Mouse (Mus musculus): ENCODE measurements around the gene Olfr1370.
"Not testable (repeated sequence)": the region's sequence is repeated elsewhere in the genome, so short reads cannot be mapped to it uniquely, and the experiment has no call there.

Olfr1370 gene

GRCm38 (mm10) chr13:21074847-21075246 is at the start of gene Olfr1370:
Olfr1370 (minus strand) TSS chr13:21074947.
- no peak for DNase-seq

DNA sequence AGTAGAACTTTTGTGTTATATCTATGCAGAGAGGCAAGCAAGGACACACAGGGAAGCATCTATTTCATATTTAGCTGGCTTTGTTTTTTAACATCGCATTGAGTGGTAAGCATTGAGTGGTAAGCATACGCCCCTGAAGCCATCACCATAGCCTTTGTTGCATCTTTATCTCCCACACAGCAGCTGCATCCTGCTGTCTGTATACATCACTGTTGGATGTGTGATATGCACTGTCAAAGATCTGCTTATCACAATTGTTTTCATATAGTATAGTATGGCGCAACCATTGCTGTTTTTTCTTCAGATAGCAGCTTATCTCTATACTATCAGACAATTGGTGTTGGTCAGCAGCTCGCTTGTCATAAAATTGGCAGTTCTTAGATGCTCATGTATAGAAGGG is 39.4 kb upstream of the Olfr1370 start:
- no peak for DNase-seq

- DNase-seq = not testable (repeated sequence)
Measured at GRCm38 (mm10) chr13:21111183-21111582, 36.4 kb upstream of the Olfr1370 start, which contains the start of gene Olfr1369-ps1. Olfr1369-ps1 (plus strand) TSS chr13:21111483.

GRCm38 (mm10) chr13:21110441-21110840 is 35.7 kb upstream of the Olfr1370 start:
- DNase-seq = no peak

GRCm38 (mm10) chr13:21109759-21110158 is 35.0 kb upstream of the Olfr1370 start:
- no peak for DNase-seq

DNA sequence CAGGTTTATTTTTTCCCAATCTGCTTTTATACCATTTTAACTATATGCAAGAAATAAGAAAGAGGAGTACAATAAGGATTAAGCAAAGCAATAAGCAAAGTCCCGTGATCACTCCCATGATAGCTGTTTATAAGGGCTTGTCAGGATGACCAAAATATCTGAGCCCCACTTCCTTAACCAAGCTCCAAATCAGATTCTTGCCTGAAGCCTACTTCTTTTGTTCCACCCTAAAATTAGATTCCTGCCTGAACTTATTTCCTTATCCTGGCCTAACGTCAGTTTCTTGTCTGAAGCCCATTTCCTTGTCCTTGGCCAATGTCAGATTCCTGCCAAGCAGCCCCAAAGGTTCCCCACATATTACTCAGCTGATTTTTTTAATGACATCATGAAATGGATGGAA is 7.9 kb upstream of the Olfr1370 start:
- no peak for DNase-seq

GRCm38 (mm10) chr13:21066021-21066420 is 8.7 kb downstream of the Olfr1370 start:
- no peak for DNase-seq

GRCm38 (mm10) chr13:21050118-21050517 is 24.6 kb downstream of the Olfr1370 start:
- DNase-seq = peak; percentile 7

GRCm38 (mm10) chr13:21040589-21041199 is 34.1 kb downstream of the Olfr1370 start:
- DNase-seq = no peak

DNA sequence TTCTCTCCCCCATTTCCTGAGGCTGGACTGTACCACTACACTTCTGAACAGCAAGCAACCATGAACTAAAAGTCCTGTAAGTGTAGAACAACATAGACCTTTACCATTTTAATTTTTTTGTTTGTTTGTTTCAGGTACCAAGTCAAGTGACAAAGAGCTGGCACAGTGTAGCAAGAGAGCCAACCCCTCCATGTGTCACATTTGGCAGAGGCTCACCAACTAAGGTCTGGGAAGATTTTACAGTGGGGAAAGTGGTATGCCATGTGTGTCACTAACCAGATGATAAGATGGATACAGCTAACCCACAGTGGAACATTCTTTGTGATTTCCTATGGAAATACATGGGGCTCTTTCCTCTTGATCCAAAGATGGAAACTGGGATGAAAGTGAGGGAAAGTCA is 38.8 kb downstream of the Olfr1370 start:
- DNase-seq = no peak

GRCm38 (mm10) chr13:21035011-21035410 is 39.7 kb downstream of the Olfr1370 start:
- peak; percentile 10 for DNase-seq

- DNase-seq = peak; percentile 33
Measured at GRCm38 (mm10) chr13:21033176-21033575, 41.6 kb downstream of the Olfr1370 start.

DNA sequence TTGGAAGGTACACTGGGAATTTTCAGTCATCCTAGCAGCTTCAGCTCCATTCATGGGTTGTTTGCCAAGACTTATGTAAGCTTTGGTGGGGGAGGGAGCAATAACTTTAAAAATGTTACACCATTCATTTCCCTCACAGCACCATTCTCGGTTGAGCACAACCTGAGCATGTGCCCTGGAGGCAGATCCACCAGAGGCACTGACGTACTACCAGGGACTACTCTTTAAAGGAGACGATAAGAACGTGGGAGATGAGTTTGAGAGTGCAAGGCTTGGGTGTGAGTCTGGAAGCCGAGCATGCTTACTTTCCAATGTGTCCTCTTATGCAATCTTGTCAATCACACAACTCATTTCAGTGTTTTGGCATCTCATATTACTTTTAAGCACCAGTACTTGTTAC is 49.9 kb downstream of the Olfr1370 start:
- DNase-seq = peak; percentile 14

Data from right cerebral cortex, adult 18-20 months (tissue).